Mouse (Mus musculus) limb, embryonic 14.5 days (tissue): ENCODE measurements around the gene Setdb2. TPM values are rescaled to one million over a fixed set of nuclear protein-coding genes. Genes with fewer than 3 reads are reported as not detected.
A peak's percentile ranks its signal among the peaks of the same experiment; 100 is the strongest.

Experiments
- ATAC-seq: fragments of 200-750 bp; cut with Nextera tagmentation; 2 replicates; pipeline ENCODE4 v1.8.0; 2017; ENCODE audit warnings: low read depth, moderate number of reproducible peaks, moderate TSS enrichment; ENCODE audit not compliant: low FRiP score
- DNase-seq: peaks from one replicate; pipeline ENCODE4 v3.0.0-alpha.2; 2015; ENCODE audit warnings: low spot score
- H3K27ac ChIP-seq: fragments of 300-500 bp; sonication (generic); replicated peaks from 2 replicates; pipeline ENCODE4 v1.5.1; 2014; ENCODE audit warnings: low read depth, mild to moderate bottlenecking, low read length, moderate library complexity, mixed read lengths
- H3K27me3 ChIP-seq: fragments of 300-500 bp; sonication (generic); 2 replicates; pipeline ENCODE4 v1.6.1; 2014; ENCODE audit warnings: low read length, mixed read lengths; ENCODE audit not compliant: control insufficient read depth, insufficient read depth
- H3K36me3 ChIP-seq: fragments of 300-500 bp; sonication (generic); 2 replicates; pipeline ENCODE4 v1.6.1; 2014; ENCODE audit warnings: mild to moderate bottlenecking, low read length, moderate library complexity, mixed read lengths; ENCODE audit not compliant: control insufficient read depth, insufficient read depth
- H3K4me1 ChIP-seq: fragments of 300-500 bp; sonication (generic); 2 replicates; pipeline ENCODE4 v1.6.1; 2014; ENCODE audit warnings: antibody characterized with exemption, low read length, mixed read lengths; ENCODE audit not compliant: control insufficient read depth, insufficient read depth
- H3K4me2 ChIP-seq: fragments of 300-500 bp; sonication (generic); replicated peaks from 2 replicates; pipeline ENCODE4 v1.6.1; 2014; ENCODE audit warnings: low read depth, mild to moderate bottlenecking, low read length, moderate library complexity; ENCODE audit not compliant: severe bottlenecking
- H3K4me3 ChIP-seq: fragments of 300-500 bp; sonication (generic); replicated peaks from 2 replicates; pipeline ENCODE4 v1.5.1; 2014; ENCODE audit warnings: low read length
- H3K9ac ChIP-seq: fragments of 300-500 bp; sonication (generic); 2 replicates; pipeline ENCODE4 v1.6.1; 2014; ENCODE audit warnings: mild to moderate bottlenecking, low read depth, low read length, moderate library complexity; ENCODE audit not compliant: severe bottlenecking
- H3K9me3 ChIP-seq: fragments of 300-500 bp; sonication (generic); 2 replicates; pipeline ENCODE4 v1.6.1; 2016; ENCODE audit warnings: low read length; ENCODE audit not compliant: control insufficient read depth
- POLR2A ChIP-seq: fragments of 200-500 bp; IDR thresholded peaks from 2 replicates; pipeline ENCODE4 v1.8.0; 2012; ENCODE audit warnings: inconsistent platforms, mild to moderate bottlenecking, moderate library complexity, borderline replicate concordance; ENCODE audit not compliant: insufficient read depth, insufficient read length; ENCODE audit errors: extremely low read depth
- WGBS: fragments of 180-500 bp; shearing (Covaris S2); extraction: QIAGEN DNeasy Blood & Tissue Kit; methylation state at CpG from one replicate; pipeline ENCODE4 v1.1.7; 2014; 5-methylcytosine and 5-hydroxymethylcytosine counted together
- polyA plus RNA-seq, 2 experiments: library from polyadenylated mRNA; depleted of rRNA in 1 of 2; stranded (reverse) in 1 of 2; unstranded in 1 of 2; fragments of >200 nt; fragmentation: Nextera tagmentation in 1 of 2; extraction: Ambion mirVana in 1 of 2; gene quantifications; 2 replicates each; pipeline versions ENCODE4 v1.2.1 to v1.2.3; 2012 to 2014

The Setdb2 gene
- polyA plus RNA-seq, 2 experiments: 7.5 to 8.4 TPM

DNA sequence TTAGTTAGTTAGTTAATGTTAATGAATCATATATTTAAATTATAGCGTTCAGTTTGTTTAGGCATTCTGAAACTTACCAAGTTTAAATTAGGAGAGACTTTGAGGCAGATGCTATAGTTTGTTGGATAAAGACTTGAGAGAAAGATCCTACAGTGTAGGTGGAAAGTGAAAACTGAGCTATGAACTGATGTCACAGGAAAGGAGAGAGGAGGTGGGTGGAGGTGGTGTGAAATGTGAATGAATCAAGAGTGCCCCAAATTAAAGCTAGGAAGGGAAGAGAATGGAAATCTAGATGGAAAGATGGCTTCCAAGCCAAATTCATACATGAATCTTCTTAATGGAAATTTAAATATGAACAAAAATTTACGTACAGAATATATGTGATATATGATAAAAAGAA is 25.8 kb upstream of the Setdb2 start:
- Histone ChIP-seq H3K9ac (no peak overlapping the region), H3K4me3 (no peak overlapping the region), H3K4me2 (no peak overlapping the region), H3K27ac (no peak overlapping the region), H3K36me3 (peaks cover 4% of the 10 kb centered on the region; the same call in 1 of the 2 replicates), H3K4me1 (no peaks in the 10 kb centered on the region), H3K9me3 (no peaks in the 10 kb centered on the region), H3K27me3 (no peaks in the 10 kb centered on the region)
- DNase-seq (no peak), ATAC-seq (no peak)
- TF ChIP-seq POLR2A: no peak
- 98% methylated on average over 2 of the region's 2 CpGs for WGBS

DNA sequence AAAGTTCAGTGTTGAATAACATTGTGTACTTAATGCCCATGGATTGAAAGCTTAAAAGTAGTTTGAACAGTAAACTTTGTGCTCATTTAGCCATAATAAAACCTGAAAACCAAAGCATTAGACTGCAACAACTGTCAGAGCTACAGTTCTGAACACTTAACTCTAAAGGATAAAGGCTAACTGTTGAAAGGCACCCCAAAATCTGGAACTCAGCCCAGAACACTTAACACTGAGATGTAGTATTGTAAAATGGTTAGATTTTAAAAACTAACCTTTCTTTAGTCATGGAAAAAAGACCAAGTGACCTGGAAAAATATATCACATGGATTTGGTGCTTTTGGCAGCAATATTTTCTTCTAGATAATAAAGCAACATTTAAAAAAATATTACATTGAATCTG is 7.3 kb upstream of the Setdb2 start:
- Histone ChIP-seq H3K36me3 (no peaks in the 10 kb centered on the region), H3K4me1 (no peaks in the 10 kb centered on the region), H3K9ac (no peak overlapping the region), H3K27ac (no peak overlapping the region), H3K4me2 (no peak overlapping the region), H3K4me3 (no peak overlapping the region), H3K9me3 (peaks cover 5% of the 10 kb centered on the region; the same call in 1 of the 2 replicates), H3K27me3 (no peaks in the 10 kb centered on the region)
- peak; percentile 56 for DNase-seq
- no peak for TF ChIP-seq POLR2A
- no peak for ATAC-seq

DNA sequence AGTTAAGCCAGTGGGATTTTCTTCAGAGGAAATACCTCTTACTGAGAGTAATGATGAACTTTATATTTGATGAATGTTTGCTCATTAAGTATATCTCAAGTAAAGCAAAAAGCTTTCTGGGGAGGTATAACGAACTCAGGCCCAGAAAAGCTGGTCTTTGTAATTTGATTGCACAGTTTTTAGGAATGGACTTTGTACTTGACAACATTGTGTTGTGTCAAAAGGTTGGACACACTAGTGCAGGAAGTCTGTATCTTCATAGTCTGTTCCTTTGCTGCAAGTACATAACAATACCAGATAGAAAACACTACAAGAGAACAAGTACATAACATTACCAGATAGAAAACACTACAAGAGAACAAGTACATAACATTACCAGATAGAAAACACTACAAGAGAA is 4.7 kb upstream of the Setdb2 start:
- Histone ChIP-seq H3K9ac (no peak overlapping the region), H3K36me3 (no peaks in the 10 kb centered on the region), H3K4me1 (no peaks in the 10 kb centered on the region), H3K9me3 (peaks cover 5% of the 10 kb centered on the region; the same call in 1 of the 2 replicates), H3K4me2 (no peak overlapping the region), H3K27ac (no peak overlapping the region), H3K27me3 (no peaks in the 10 kb centered on the region), H3K4me3 (no peak overlapping the region)
- 86% methylated on average over 1 of the region's 1 CpGs for WGBS
- DNase-seq (no peak), ATAC-seq (no peak)
- no peak for TF ChIP-seq POLR2A

DNA sequence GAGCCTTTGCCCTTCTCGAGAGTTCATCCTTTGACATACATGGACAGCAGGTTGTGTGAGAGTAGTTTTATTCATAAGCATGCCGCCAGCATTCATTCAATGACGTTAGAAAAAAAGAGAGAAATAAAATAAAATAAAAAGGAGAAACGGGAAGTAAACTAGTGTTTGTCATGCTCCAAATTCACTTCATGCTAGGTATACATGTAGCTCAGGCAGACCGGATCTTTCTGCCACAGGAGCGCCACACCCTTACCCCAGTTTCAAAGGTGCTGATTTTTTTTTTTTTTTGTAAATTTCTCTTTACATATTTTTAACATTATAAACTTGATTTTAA is 755 bp upstream of the Setdb2 start:
- DNase-seq (no peak), ATAC-seq (no peak)
- WGBS: 14% methylated on average over 6 of the region's 6 CpGs
- peak overlapping the region; percentile 66 for H3K4me2 ChIP-seq
- no peaks in the 10 kb centered on the region for H3K27me3 ChIP-seq
- H3K4me3 ChIP-seq: peak overlapping the region; percentile 72
- peak overlapping the region; percentile 75; the same call in 1 of the 2 replicates for H3K27ac ChIP-seq
- no peak for TF ChIP-seq POLR2A
- peak overlapping the region; percentile 80 for H3K9ac ChIP-seq
- no peaks in the 10 kb centered on the region for H3K9me3 ChIP-seq
- H3K4me1 ChIP-seq: peaks cover 4% of the 10 kb centered on the region; the same call in 1 of the 2 replicates
- H3K36me3 ChIP-seq: no peaks in the 10 kb centered on the region

DNA sequence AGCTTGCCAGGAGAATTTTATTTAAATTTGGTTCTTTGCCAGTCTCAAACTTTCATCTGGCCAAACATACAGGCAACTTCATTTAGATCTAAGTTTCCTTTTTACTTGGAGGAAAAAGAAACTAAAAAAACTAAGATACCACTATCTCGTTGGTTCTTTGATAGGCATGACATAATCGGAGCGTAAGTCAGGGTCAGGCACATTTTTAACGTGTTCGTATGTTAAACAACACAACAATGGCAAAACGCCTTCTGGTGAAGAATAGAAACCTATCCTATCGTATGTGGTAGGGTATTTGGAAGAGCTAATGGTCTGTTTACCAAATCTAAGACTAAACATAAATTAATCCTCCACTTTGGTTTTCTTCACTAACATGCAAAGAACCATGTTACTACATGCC is 645 bp downstream of the Setdb2 start:
- Histone ChIP-seq H3K4me1 (peaks cover 4% of the 10 kb centered on the region; the same call in 1 of the 2 replicates), H3K4me3 (peak overlapping the region; percentile 72), H3K4me2 (peak overlapping the region; percentile 66), H3K9me3 (no peaks in the 10 kb centered on the region), H3K9ac (peak overlapping the region; percentile 80), H3K36me3 (no peaks in the 10 kb centered on the region), H3K27ac (no peak overlapping the region), H3K27me3 (no peaks in the 10 kb centered on the region)
- DNase-seq (peak; percentile 3), ATAC-seq (no peak)
- WGBS: 19% methylated on average over 7 of the region's 7 CpGs
- TF ChIP-seq POLR2A: no peak

DNA sequence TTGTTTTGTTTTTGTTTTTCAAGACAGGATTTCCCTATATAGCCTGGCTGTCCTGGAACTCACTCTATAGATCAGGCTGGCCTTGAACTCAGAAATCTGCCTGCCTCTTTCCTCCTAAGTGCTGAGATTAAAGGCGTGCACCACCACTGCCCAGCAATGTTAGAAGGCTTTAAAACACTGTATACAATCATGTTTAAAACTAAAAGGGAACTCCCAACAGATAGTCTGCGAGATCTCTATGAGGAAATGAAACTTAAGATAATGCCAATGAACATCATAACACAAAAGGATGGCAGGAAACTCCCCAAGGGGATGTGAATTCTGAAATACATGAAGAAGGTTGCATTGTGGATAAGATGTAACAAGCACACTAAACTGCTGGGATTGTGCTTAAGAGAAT is 2.2 kb downstream of the Setdb2 start:
- TF ChIP-seq POLR2A: no peak

More for the DNA sequence above, 2.2 kb downstream of the Setdb2 start:
- Histone ChIP-seq H3K4me3 (no peak overlapping the region), H3K36me3 (no peaks in the 10 kb centered on the region), H3K4me2 (no peak overlapping the region), H3K4me1 (peaks cover 4% of the 10 kb centered on the region; the same call in 1 of the 2 replicates), H3K9me3 (no peaks in the 10 kb centered on the region), H3K27me3 (no peaks in the 10 kb centered on the region), H3K9ac (no peak overlapping the region), H3K27ac (no peak overlapping the region)
- WGBS: 90% methylated on average over 2 of the region's 2 CpGs
- no peak for ATAC-seq
- no peak for DNase-seq
